Mouse (Mus musculus) stomach, postnatal 0 days (tissue): ENCODE data around the gene Bysl.

ENCODE experiments used
- CTCF ChIP-seq: IDR thresholded peaks from 2 replicates; pipeline ENCODE4 v1.5.1; 2016; ENCODE audit warnings: antibody characterized with exemption, low read depth, mild to moderate bottlenecking, moderate library complexity
- EP300 ChIP-seq: optimal IDR thresholded peaks from 2 replicates; pipeline ENCODE3; 2016; ENCODE audit warnings: antibody characterized with exemption

DNA sequence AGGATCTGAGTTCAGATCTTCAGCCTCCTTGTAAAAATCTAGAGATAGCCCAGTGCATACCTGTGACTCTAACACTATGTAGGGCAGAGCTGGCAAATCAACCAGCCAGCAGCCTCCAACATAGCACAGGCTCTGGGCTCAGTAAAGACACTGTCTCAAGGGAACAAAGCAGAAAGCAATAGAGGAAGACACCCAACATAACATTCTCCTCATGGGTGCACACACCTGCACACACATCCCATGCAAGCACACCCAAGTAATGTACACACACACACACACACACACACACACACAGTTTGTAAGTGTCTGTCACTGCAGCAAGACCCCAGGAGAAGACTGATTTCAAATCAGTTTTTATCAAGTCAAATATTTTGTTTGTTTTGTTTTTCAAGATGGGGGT is 58.3 kb downstream of the Bysl start:
- TF ChIP-seq EP300, result no peak
- no peak for TF ChIP-seq CTCF
